Mouse (Mus musculus) G1E-ER4 (cell line): ENCODE data around the gene Eif4a3. TPM values are rescaled to one million over a fixed set of nuclear protein-coding genes. Genes with fewer than 3 reads are reported as not detected.

ENCODE experiments used
- GATA1 ChIP-seq: IDR thresholded peaks from one replicate; pipeline ENCODE4 v1.8.0; 2012; ENCODE audit warnings: low read length, inconsistent platforms
- polyA plus RNA-seq: library from polyadenylated mRNA; stranded (reverse); fragments of >175 nt; gene quantifications from 2 replicates; pipeline ENCODE4 v1.2.3, GENCODE M21; 2012

The Eif4a3 gene
- polyA plus RNA-seq, 1 experiment, result 240 TPM

DNA sequence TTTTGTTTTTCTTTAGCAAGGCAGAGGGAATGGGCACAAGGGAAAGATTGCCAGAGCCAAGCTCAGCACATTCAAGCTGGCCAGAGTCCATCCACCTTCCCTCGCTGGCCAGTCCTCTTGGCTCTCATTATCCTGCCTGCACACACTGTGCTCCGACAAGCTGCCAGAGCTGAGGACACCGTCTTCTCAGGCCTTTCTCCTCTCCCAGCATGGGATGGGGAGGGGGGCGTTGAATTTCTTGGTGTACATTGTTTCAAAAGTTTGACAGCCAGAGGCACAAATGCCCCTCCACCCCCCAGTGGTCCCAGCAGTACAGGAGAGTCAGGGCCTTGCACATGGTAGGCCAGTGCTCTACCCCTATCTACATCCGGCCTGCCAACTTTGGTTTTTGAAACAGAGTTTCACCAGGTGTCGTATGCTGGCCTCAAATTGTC, 32.6 kb downstream of the Eif4a3 start:
- no peak for TF ChIP-seq GATA1

DNA sequence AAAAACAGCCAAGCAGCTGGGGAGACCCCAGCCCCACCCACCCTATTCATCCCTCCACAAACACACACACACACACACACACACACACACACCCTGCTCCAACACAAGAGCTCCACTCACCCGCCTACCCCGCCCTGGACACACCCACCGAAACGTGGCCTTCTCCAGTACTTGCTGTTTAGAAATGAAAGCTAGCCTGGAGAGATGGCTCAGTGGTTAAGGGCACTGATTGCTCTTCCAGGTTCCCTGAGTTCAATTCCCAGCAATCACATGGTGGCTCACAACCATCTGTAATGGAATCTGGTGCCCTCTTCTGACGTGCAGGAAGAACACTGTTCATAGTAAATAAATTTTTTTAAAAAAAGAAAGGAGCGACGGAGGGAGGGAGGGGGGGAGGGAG, 34.1 kb downstream of the Eif4a3 start:
- no peak for TF ChIP-seq GATA1

DNA sequence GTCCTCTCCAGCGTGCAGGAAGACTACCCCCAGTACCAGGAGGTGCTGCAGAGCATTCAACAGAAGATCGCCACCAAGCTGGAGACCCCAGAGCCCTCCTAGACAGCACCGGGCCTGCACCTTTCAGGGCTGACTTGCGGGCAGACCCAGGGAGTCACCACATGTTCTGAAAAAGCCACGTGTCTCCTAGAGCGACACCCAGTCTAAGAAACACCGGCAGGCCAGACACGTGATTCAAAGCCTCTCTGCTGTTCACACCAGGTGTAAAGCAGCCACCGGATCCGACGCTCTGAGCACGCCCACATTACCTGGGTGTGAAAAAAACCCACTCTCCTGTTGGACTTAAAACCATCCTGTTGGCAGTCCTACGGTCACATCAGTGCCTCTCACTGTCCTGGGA, 35.5 kb downstream of the Eif4a3 start:
- no peak for TF ChIP-seq GATA1

GRCm38 (mm10) chr11:119259977-119260376, 39.9 kb downstream of the Eif4a3 start:
- TF ChIP-seq GATA1, result no peak

GRCm38 (mm10) chr11:119258572-119259322, 41.1 kb downstream of the Eif4a3 start:
- TF ChIP-seq GATA1, result no peak

- TF ChIP-seq GATA1, result no peak
These were observed 41.7 kb downstream of the Eif4a3 start for GRCm38 (mm10) chr11:119258216-119258571.

GRCm38 (mm10) chr11:119252854-119253541, 46.9 kb downstream of the Eif4a3 start:
- no peak for TF ChIP-seq GATA1

- no peak for TF ChIP-seq GATA1
These were observed 48.9 kb downstream of the Eif4a3 start for GRCm38 (mm10) chr11:119250998-119251397.

GRCm38 (mm10) chr11:119249011-119249410, 50.9 kb downstream of the Eif4a3 start:
- TF ChIP-seq GATA1, result no peak

DNA sequence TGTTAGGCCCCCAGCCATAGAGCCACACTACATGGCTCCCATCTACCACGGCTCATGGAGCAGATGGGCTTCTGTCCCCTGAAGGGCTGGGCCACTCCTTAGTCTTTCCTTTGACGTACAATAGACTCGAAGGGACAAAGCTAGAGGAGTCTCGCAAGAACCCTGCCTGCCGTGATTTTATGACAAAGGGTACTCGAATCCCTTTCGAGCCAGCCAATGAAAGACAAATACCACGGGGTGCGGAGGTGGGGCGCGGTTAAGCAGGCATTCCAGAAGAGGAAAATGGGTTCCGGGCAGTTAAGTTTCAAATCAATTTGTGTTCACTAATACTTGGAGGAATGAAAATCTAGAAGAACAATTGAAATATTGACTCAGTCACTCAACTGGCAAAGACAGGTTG, 60.4 kb downstream of the Eif4a3 start:
- no peak for TF ChIP-seq GATA1

Other genes starting within 250 kb of the Eif4a3 start
- not detected in 2 replicates for gene Cbx4, start 213.9 kb downstream of the Eif4a3 start, polyA plus RNA-seq
- gene Tbc1d16, start 71.6 kb downstream of the Eif4a3 start, polyA plus RNA-seq, result not detected in 2 replicates
- gene Ccdc40, start 71.5 kb downstream of the Eif4a3 start, polyA plus RNA-seq, result not detected in 2 replicates
- gene Gaa, start 32.2 kb downstream of the Eif4a3 start, polyA plus RNA-seq, result 82.6 and 123 TPM in 2 replicates
- not detected in 2 replicates for gene Card14, start 7.7 kb upstream of the Eif4a3 start, polyA plus RNA-seq
- 28.8 and 33.0 TPM in 2 replicates for gene Sgsh, start 55.4 kb upstream of the Eif4a3 start, polyA plus RNA-seq
- gene Slc26a11, start 55.5 kb upstream of the Eif4a3 start, polyA plus RNA-seq, result 2.4 and 2.7 TPM in 2 replicates
- 2.2 and 3.0 TPM in 2 replicates for gene Rnf213, start 93.0 kb upstream of the Eif4a3 start, polyA plus RNA-seq
- gene Endov, start 191.3 kb upstream of the Eif4a3 start, polyA plus RNA-seq, result 18.8 and 25.0 TPM in 2 replicates
- gene Nptx1, start 247.7 kb upstream of the Eif4a3 start, polyA plus RNA-seq, result not detected in 2 replicates